Mouse (Mus musculus) spleen, embryonic (tissue): ENCODE data around the gene Mlph.

Experiments
- CTCF ChIA-PET: fragments of 350-600 bp; sonication (Branson Sonifier 250); formaldehyde crosslinking; loops from one replicate; lab custom pipeline; 2022; lab: Charles Lee

The Mlph gene

GRCm38 (mm10) chr1:90914948-90915569 lies at the start of gene Mlph:
TSS of gene Mlph (plus strand) at chr1:90915085.
- CTCF ChIA-PET, result no interaction called here

- CTCF ChIA-PET, result no interaction called here
Measured at GRCm38 (mm10) chr1:90866734-90867133, 48.2 kb upstream of the Mlph start.

- CTCF ChIA-PET, result no interaction called here
Measured at GRCm38 (mm10) chr1:90870581-90870980, 44.3 kb upstream of the Mlph start.

GRCm38 (mm10) chr1:90875371-90875770 lies 39.5 kb upstream of the Mlph start:
- CTCF ChIA-PET, result no interaction called here

- CTCF ChIA-PET, result no interaction called here
Measured at GRCm38 (mm10) chr1:90875961-90876360, 38.9 kb upstream of the Mlph start.

- CTCF ChIA-PET, result no interaction called here
Measured at GRCm38 (mm10) chr1:90876486-90877270, 38.2 kb upstream of the Mlph start.

GRCm38 (mm10) chr1:90885771-90886460 lies 29.0 kb upstream of the Mlph start:
- CTCF ChIA-PET, result no interaction called here

- CTCF ChIA-PET, result no interaction called here
Measured at GRCm38 (mm10) chr1:90894521-90894920, 20.4 kb upstream of the Mlph start.

GRCm38 (mm10) chr1:90895004-90895403 lies 19.9 kb upstream of the Mlph start:
- CTCF ChIA-PET, result no interaction called here

GRCm38 (mm10) chr1:90896281-90896680 lies 18.6 kb upstream of the Mlph start:
- CTCF ChIA-PET, result no interaction called here

GRCm38 (mm10) chr1:90896741-90897361 lies 18.0 kb upstream of the Mlph start:
- CTCF ChIA-PET, result no interaction called here

- CTCF ChIA-PET, result no interaction called here
Measured at GRCm38 (mm10) chr1:90898012-90898411, 16.9 kb upstream of the Mlph start.

- CTCF ChIA-PET, result no interaction called here
Measured at GRCm38 (mm10) chr1:90899816-90900215, 15.1 kb upstream of the Mlph start.

- CTCF ChIA-PET, result no interaction called here
Measured at GRCm38 (mm10) chr1:90900406-90900805, 14.5 kb upstream of the Mlph start.

- CTCF ChIA-PET, result no interaction called here
Measured at GRCm38 (mm10) chr1:90901246-90901645, 13.6 kb upstream of the Mlph start.

GRCm38 (mm10) chr1:90901681-90902208 lies 13.1 kb upstream of the Mlph start:
- CTCF ChIA-PET, result no interaction called here

GRCm38 (mm10) chr1:90902751-90903150 lies 12.1 kb upstream of the Mlph start:
- CTCF ChIA-PET, result no interaction called here

GRCm38 (mm10) chr1:90903211-90903945 lies 11.5 kb upstream of the Mlph start:
- CTCF ChIA-PET, result no interaction called here

- CTCF ChIA-PET, result no interaction called here
Measured at GRCm38 (mm10) chr1:90903971-90904458, 10.9 kb upstream of the Mlph start.

- CTCF ChIA-PET, result no interaction called here
Measured at GRCm38 (mm10) chr1:90904729-90905404, 10.0 kb upstream of the Mlph start.

- CTCF ChIA-PET, result no interaction called here
Measured at GRCm38 (mm10) chr1:90906357-90906756, 8.5 kb upstream of the Mlph start.
